Mouse (Mus musculus): Measurements from ENCODE around the gene Phf21b.

- no peak for TF ChIP-seq POLR2A (IDR thresholded peaks at IDR 0.05; ENCODE audit: control insufficient read depth, extremely low read depth, insufficient read depth, low read length, poor library complexity)
- TF ChIP-seq CTCF (IDR thresholded peaks at IDR 0.05; ENCODE audit: borderline replicate concordance, control insufficient read depth, extremely low read depth, insufficient read depth, low read length, poor library complexity) = no peak
Measured at GRCm38 (mm10) chr15:84745831-84746230, 110.0 kb downstream of the Phf21b start.
